Mouse (Mus musculus) liver, embryonic 11.5 days (tissue): ENCODE results near the gene Cenpn. TPM values are rescaled to one million over a fixed set of nuclear protein-coding genes. Genes with fewer than 3 reads are reported as not detected.

Experiments used
- ATAC-seq: fragments of 200-750 bp; cut with Nextera tagmentation; replicated peaks from 2 replicates; pipeline ENCODE4 v1.8.0; 2017; ENCODE audit warnings: moderate number of reproducible peaks, mild to moderate bottlenecking, moderate TSS enrichment, moderate library complexity; ENCODE audit not compliant: low FRiP score
- DNase-seq: peaks from one replicate; pipeline ENCODE4 v3.0.0-alpha.2; 2017; ENCODE audit warnings: low spot score
- H3K27ac ChIP-seq: fragments of 300-500 bp; sonication (generic); 2 replicates; pipeline ENCODE4 v1.5.1; 2014; ENCODE audit warnings: mild to moderate bottlenecking, low read depth, low read length, control low read depth
- H3K27me3 ChIP-seq: fragments of 300-500 bp; sonication (generic); replicated peaks from 2 replicates; pipeline ENCODE4 v1.6.1; 2014; ENCODE audit warnings: low read length, mixed read lengths; ENCODE audit not compliant: control insufficient read depth, insufficient read depth
- H3K36me3 ChIP-seq: fragments of 300-500 bp; sonication (generic); 2 replicates; pipeline ENCODE4 v1.6.1; 2014; ENCODE audit warnings: mild to moderate bottlenecking, low read length, moderate library complexity, mixed read lengths; ENCODE audit not compliant: control insufficient read depth, insufficient read depth
- H3K4me1 ChIP-seq: fragments of 300-500 bp; sonication (generic); replicated peaks from 2 replicates; pipeline ENCODE4 v1.6.1; 2014; ENCODE audit warnings: low read length, mixed read lengths; ENCODE audit not compliant: control insufficient read depth, insufficient read depth
- H3K4me2 ChIP-seq: fragments of 300-500 bp; sonication (generic); 2 replicates; pipeline ENCODE4 v1.6.1; 2014; ENCODE audit warnings: mild to moderate bottlenecking, control low read depth, moderate library complexity
- H3K4me3 ChIP-seq: fragments of 300-500 bp; sonication (generic); 2 replicates; pipeline ENCODE4 v1.5.1; 2014; ENCODE audit warnings: low read depth, low read length, control low read depth
- H3K9ac ChIP-seq: fragments of 300-500 bp; sonication (generic); 2 replicates; pipeline ENCODE4 v1.6.1; 2014; ENCODE audit warnings: low read depth, low read length, control low read depth
- H3K9me3 ChIP-seq: fragments of 300-500 bp; sonication (generic); 2 replicates; pipeline ENCODE4 v1.6.1; 2016; ENCODE audit warnings: low read length, inconsistent platforms, mixed read lengths; ENCODE audit not compliant: control insufficient read depth
- WGBS: fragments of 180-500 bp; shearing (Covaris S2); extraction: QIAGEN DNeasy Blood & Tissue Kit; methylation state at CpG from one replicate; pipeline ENCODE4 v1.1.7; 2014; 5-methylcytosine and 5-hydroxymethylcytosine counted together
- polyA plus RNA-seq: library from polyadenylated mRNA; unstranded; fragments of >200 nt; fragmentation: Nextera tagmentation; extraction: Ambion mirVana; gene quantifications from 2 replicates; pipeline ENCODE4 v1.2.1, GENCODE M21; 2014

Cenpn gene
- polyA plus RNA-seq = 53.9 and 56.9 TPM in 2 replicates

DNA sequence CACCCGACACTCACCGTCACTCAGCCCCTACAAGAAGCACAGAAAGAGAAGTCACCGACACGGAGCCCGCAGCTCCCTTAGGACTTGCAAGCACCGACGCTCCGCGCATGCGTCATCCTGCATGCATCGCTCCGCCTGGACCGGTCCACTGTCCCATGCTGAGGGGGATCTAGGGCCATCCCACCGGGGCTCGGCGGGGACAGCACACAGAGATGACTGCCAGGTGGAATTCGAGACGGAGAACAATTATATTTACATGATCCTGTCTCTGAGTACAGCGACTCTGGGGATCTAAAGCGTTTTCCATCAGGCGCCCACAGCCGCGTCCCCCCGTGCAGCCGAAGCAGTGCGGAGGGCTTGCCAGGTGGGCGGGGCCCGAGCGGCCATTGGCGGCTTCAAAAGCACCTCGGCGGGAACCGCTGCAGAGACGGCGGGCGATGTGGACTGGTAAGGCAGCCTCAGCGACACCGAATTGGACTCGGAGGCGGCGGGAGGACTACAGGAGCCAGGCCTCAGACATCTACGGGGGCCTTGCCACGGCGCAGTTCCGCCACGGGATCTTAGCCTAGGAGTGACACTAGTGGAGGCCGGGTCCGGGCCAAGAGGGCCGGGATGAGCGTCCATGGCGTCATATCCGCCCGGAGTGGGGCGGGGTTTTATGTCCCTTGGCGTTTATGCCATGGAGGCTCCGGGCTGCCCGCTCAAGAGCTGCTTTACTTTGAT lies at the start of gene Cenpn, which contains the start of gene Cmc2:
Gene Cenpn, plus strand, starts transcription at position 394 of the 723 bp plus-strand sequence.
Gene Cmc2, minus strand, starts transcription at position 119 of the 723 bp plus-strand sequence.
- no peaks in the 10 kb centered on the region for H3K9me3 ChIP-seq
- H3K36me3 ChIP-seq = 0 out of 2 replicates have a peak, but pooled peaks cover 7% of the 10 kb centered on the region
- H3K4me3 ChIP-seq = peak within 1 kb of the TSS; percentile 80
- ATAC-seq (peak; percentile 93), DNase-seq (peak; percentile 98)
- 0% methylated on average over 57 of the region's 57 CpGs for WGBS
- peaks cover 5% of the 10 kb centered on the region for H3K4me1 ChIP-seq
- peak within 1 kb of the TSS; percentile 88 for H3K9ac ChIP-seq
- H3K4me2 ChIP-seq = peak within 1 kb of the TSS; percentile 68
- no peaks in the 10 kb centered on the region for H3K27me3 ChIP-seq
- H3K27ac ChIP-seq = peak within 1 kb of the TSS; percentile 78

DNA sequence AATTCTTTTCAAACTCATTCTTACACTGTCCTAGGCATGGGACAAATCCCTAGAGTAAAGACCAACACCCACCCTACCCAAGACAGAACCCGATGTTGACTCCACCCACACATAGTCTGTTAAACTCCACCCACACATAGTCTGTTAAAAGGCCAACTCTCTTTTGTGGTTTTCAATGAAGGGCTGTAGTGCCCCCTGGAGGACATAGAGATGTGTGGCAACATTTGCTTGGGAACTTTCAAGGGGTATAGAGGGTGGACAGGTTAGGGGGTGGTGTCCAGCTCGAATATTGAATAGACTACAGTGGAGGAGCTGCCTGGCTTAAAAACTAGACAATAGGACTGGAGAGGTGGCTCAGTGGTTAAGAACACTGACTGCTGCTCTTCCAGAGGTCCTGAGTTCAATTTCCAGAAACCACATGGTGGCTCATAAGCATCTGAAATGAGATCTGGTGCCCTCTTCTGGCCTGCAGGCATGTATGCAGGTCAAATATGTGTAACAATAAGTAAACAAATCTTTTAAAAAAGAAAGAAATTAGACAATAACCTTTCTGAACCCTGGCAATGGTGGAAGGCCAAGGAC lies 48.7 kb upstream of the Cenpn start:
- Histone ChIP-seq H3K27ac (no peak overlapping the region), H3K4me3 (no peak overlapping the region), H3K9ac (no peak overlapping the region), H3K4me2 (no peak overlapping the region), H3K36me3 (no peaks in the 10 kb centered on the region), H3K9me3 (no peaks in the 10 kb centered on the region), H3K27me3 (no peaks in the 10 kb centered on the region), H3K4me1 (no peaks in the 10 kb centered on the region)
- DNase-seq = no peak
- WGBS = 56% methylated on average over 2 of the region's 2 CpGs
- peak; percentile 41; the same call in 1 of the 2 replicates for ATAC-seq

DNA sequence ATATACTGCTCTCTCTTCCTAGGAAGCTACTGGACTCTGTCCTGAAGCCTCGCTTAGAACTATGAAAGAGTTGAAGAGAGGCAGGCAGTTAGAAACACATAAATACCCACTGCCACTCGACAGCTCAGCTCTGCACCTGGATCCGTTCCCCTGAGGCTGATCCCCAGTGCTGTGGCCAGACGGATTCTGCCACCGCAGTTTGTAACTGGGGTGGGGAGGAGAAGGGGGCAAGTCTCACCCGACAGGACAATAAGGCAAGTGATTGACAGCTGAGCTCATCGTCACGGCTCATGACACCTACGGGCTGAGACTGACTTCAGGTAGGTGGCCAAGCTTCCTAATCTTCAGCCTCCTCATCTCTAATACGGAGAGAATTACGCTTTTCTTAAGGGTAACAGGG lies 47.9 kb upstream of the Cenpn start:
- Histone ChIP-seq H3K4me2 (no peak overlapping the region), H3K9me3 (no peaks in the 10 kb centered on the region), H3K9ac (no peak overlapping the region), H3K36me3 (no peaks in the 10 kb centered on the region), H3K4me3 (no peak overlapping the region), H3K27me3 (no peaks in the 10 kb centered on the region), H3K27ac (no peak overlapping the region), H3K4me1 (no peaks in the 10 kb centered on the region)
- WGBS = 82% methylated on average over 11 of the region's 11 CpGs
- no peak for ATAC-seq
- no peak for DNase-seq

DNA sequence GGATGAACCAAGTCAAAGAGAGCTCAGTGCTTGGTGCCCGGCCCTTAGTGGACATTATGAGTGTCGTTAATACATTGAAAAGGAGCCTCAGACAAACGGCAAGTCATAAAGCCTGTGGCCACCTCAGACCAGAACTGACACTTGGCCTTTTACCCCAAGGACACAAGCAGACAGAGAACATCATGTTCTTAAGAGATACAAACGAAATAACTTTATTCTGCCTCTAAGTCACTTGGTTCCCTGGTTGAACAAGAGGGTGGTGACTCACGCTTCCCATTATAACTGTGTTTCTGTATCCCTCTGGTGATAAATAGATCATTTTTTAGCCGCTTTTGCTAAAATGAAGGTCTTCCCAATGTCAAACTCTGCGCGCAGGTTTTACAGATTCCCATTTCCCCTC lies 47.5 kb upstream of the Cenpn start:
- ATAC-seq (no peak), DNase-seq (no peak)
- Histone ChIP-seq H3K27me3 (no peaks in the 10 kb centered on the region), H3K27ac (no peak overlapping the region), H3K4me3 (no peak overlapping the region), H3K4me2 (no peak overlapping the region), H3K9ac (no peak overlapping the region), H3K36me3 (no peaks in the 10 kb centered on the region), H3K4me1 (no peaks in the 10 kb centered on the region), H3K9me3 (no peaks in the 10 kb centered on the region)
- 83% methylated on average over 8 of the region's 8 CpGs for WGBS

DNA sequence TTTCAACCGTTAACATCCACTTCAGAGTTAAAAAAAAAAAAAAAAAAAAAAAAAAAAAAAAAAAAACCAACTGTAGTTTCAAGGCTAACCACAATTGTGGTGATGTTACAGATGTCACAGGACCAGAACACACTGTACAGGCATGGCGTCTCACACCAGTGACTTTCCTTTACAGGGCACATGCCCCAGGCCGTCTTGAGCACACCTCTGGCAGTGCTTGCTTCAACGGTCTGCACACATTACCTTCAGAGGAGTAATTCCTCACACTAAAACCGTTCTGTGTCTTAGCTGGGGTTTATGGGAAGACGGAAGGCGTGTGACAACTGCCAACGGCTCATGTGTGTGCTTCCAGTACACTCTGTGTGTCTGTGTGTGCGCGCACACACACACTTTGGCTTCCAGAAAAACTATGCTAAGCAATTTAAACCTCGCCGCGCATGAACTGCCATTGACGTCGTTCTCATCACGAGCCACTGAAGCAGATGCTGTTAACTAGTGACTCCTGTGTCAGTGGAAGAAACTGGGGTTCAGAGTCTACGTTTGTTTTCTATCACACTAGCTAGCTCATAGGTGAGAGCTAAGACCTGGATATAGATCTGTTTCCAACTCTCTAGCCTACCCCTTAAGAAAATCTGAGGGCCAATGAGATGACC lies 45.6 kb upstream of the Cenpn start:
- Histone ChIP-seq H3K27ac (no peak overlapping the region), H3K4me3 (no peak overlapping the region), H3K4me2 (no peak overlapping the region), H3K9ac (no peak overlapping the region), H3K36me3 (no peaks in the 10 kb centered on the region), H3K9me3 (no peaks in the 10 kb centered on the region), H3K27me3 (no peaks in the 10 kb centered on the region), H3K4me1 (no peaks in the 10 kb centered on the region)
- DNase-seq (no peak), ATAC-seq (no peak)
- WGBS = 82% methylated on average over 17 of the region's 17 CpGs

DNA sequence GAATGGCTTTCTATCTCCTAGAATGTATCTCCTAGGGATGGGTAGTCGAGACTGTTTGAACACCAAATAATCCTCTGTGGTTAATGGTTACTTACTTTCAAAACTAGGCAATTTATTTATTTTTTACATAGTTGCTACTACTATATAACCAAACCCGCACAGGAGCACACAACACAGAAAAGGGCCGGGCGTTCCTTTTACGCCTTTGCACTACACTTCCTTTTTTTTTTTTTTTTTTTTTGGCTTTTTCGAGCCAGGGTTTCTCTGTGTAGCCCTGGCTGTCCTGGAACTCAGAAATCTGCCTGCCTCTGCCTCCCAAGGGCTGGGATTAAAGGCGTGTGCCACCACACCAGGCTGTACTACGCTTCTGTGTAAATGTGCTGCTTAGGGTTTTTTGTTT lies 40.1 kb upstream of the Cenpn start:
- Histone ChIP-seq H3K9ac (no peak overlapping the region), H3K4me3 (no peak overlapping the region), H3K27me3 (no peaks in the 10 kb centered on the region), H3K9me3 (no peaks in the 10 kb centered on the region), H3K36me3 (no peaks in the 10 kb centered on the region; the same call in 1 of the 2 replicates), H3K4me2 (no peak overlapping the region), H3K4me1 (no peaks in the 10 kb centered on the region), H3K27ac (no peak overlapping the region)
- 81% methylated on average over 8 of the region's 8 CpGs for WGBS
- DNase-seq (no peak), ATAC-seq (no peak)

DNA sequence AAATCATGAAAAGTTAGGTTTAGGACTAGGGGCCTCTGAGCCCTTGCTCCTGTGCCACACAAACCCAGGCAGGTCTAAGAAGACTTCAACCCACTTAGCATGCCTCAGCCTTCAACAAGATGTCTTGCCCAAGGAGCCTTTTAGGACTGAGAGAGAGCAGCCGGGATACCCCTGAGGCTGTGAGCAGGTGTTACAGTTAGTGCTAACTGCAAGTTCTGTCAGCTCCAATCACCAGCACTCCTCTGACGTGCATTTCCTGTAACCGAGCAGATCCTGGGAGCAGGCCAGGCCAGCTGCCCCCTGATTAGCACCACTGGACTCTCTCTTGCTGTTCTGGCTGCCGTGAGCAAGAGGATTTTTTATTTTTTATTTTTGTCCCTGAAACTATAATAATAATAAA lies 33.7 kb upstream of the Cenpn start:
- ATAC-seq (no peak), DNase-seq (no peak)
- Histone ChIP-seq H3K27ac (no peak overlapping the region), H3K27me3 (no peaks in the 10 kb centered on the region), H3K4me3 (no peak overlapping the region), H3K36me3 (peaks cover 6% of the 10 kb centered on the region; the same call in 1 of the 2 replicates), H3K9ac (no peak overlapping the region), H3K9me3 (no peaks in the 10 kb centered on the region), H3K4me1 (no peaks in the 10 kb centered on the region), H3K4me2 (no peak overlapping the region)
- 75% methylated on average over 4 of the region's 4 CpGs for WGBS

DNA sequence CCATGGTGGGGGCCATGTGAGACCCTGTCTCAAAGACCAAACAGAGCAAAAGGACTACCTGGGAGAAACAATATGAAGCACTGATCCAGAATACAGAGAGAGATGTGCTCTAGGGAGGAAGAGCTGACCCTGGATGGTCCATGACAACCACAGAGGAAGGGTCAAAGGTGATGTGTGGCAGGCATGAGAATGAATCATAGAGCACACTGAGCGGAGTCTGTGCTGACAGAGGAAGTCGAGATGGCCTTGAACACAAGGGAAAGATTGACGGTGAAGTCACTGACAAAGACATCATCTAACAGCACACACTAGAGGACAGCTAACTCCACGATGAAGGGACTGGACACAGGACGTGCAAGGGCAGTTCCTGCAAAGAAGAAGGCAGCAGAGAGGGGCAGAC lies 30.1 kb upstream of the Cenpn start:
- Histone ChIP-seq H3K4me3 (no peak overlapping the region), H3K9ac (no peak overlapping the region), H3K27ac (no peak overlapping the region), H3K4me1 (no peaks in the 10 kb centered on the region), H3K4me2 (no peak overlapping the region), H3K36me3 (peaks cover 9% of the 10 kb centered on the region; the same call in 1 of the 2 replicates), H3K27me3 (no peaks in the 10 kb centered on the region), H3K9me3 (peaks cover 4% of the 10 kb centered on the region; the same call in 1 of the 2 replicates)
- ATAC-seq (no peak), DNase-seq (no peak)
- 83% methylated on average over 5 of the region's 5 CpGs for WGBS
